Mouse (Mus musculus) CH12.LX (cell line): ENCODE results near the gene Plekhm1. TPM values are rescaled to one million over a fixed set of nuclear protein-coding genes. Genes with fewer than 3 reads are reported as not detected.

ENCODE experiments used
- DNase-seq: peaks from one replicate; pipeline ENCODE4 v3.0.0-alpha.2; 2013; ENCODE audit errors: extremely low read depth
- H3K27ac ChIP-seq: 2 replicates; pipeline ENCODE4 v1.5.1; 2012; ENCODE audit warnings: low read depth, mild to moderate bottlenecking, control low read depth, moderate library complexity; ENCODE audit not compliant: insufficient read depth
- H3K27me3 ChIP-seq: replicated peaks from 2 replicates; pipeline ENCODE3; 2012; ENCODE audit warnings: inconsistent platforms
- H3K36me3 ChIP-seq, 2 experiments: replicated peaks in 1 of 2; 2 replicates each; pipeline versions ENCODE3 to v1.6.1; 2012; ENCODE audit warnings: inconsistent platforms in 1 of 2, low read length in 1 of 2, mild to moderate bottlenecking in 1 of 2, mixed read lengths in 1 of 2, moderate library complexity in 1 of 2; ENCODE audit not compliant: control insufficient read depth in 1 of 2, insufficient read depth in 1 of 2
- H3K4me1 ChIP-seq, 2 experiments: 2 replicates each; pipeline ENCODE4 v1.6.1; 2012; ENCODE audit warnings: inconsistent platforms in 1 of 2, moderate library complexity in 1 of 2; ENCODE audit not compliant: insufficient read depth in 2 of 2, control insufficient read depth in 1 of 2
- H3K4me2 ChIP-seq: 2 replicates; pipeline ENCODE4 v1.6.1; 2012; ENCODE audit warnings: low read depth, mild to moderate bottlenecking, control low read depth; ENCODE audit not compliant: poor library complexity, insufficient read depth, severe bottlenecking
- H3K4me3 ChIP-seq, 3 experiments: fragments of 150-350 bp in 1 of 3; sonication (generic) in 1 of 3; replicated peaks in 1 of 3; 2 replicates each; pipeline versions ENCODE3 to v1.5.1; 2011 to 2012; ENCODE audit warnings: low read depth in 2 of 3, low read length in 2 of 3, mild to moderate bottlenecking in 2 of 3, moderate library complexity in 2 of 3, control low read depth in 1 of 3, improper control_type of control experiment in 1 of 3, inconsistent platforms in 1 of 3, mixed read lengths in 1 of 3; ENCODE audit not compliant: poor library complexity in 1 of 3
- H3K79me2 ChIP-seq: replicated peaks from 2 replicates; pipeline ENCODE4 v1.6.1; 2012; ENCODE audit warnings: mild to moderate bottlenecking, moderate library complexity; ENCODE audit not compliant: control insufficient read depth, poor library complexity, insufficient read depth, severe bottlenecking; ENCODE audit errors: extremely low read depth
- H3K9ac ChIP-seq: 2 replicates; pipeline ENCODE4 v1.6.1; 2012; ENCODE audit warnings: low read depth, mild to moderate bottlenecking, control low read depth, moderate library complexity; ENCODE audit not compliant: insufficient read depth
- H3K9me3 ChIP-seq: replicated peaks from 2 replicates; pipeline ENCODE3; 2012; ENCODE audit warnings: low read length, inconsistent platforms, mixed read lengths
- CHD2 ChIP-seq: IDR thresholded peaks from 2 replicates; pipeline ENCODE4 v1.6.1; 2011; ENCODE audit warnings: low read length, improper control_type of control experiment
- CTCF ChIP-seq, 2 experiments: IDR thresholded peaks in 1 of 2; conservative IDR thresholded peaks in 1 of 2; 2 replicates each; pipeline ENCODE4 v1.5.1; 2011 to 2012; ENCODE audit warnings: low read depth in 2 of 2, low read length in 2 of 2, improper control_type of control experiment in 1 of 2, inconsistent platforms in 1 of 2, mild to moderate bottlenecking in 1 of 2, moderate library complexity in 1 of 2
- E2F4 ChIP-seq: IDR thresholded peaks from 2 replicates; pipeline ENCODE4 v1.6.1; 2011; ENCODE audit warnings: low read depth, low read length, improper control_type of control experiment; ENCODE audit not compliant: insufficient replicate concordance
- ETS1 ChIP-seq: conservative IDR thresholded peaks from 2 replicates; pipeline ENCODE4 v1.6.1; 2012; ENCODE audit warnings: low read depth, mild to moderate bottlenecking, inconsistent platforms, low read length, improper control_type of control experiment, moderate library complexity
- GABPA ChIP-seq: IDR thresholded peaks from 2 replicates; pipeline ENCODE4 v1.6.1; 2012; ENCODE audit warnings: low read depth, low read length, improper control_type of control experiment, inconsistent platforms; ENCODE audit not compliant: insufficient replicate concordance
- HCFC1 ChIP-seq: IDR thresholded peaks from 2 replicates; pipeline ENCODE4 v1.6.1; 2012; ENCODE audit warnings: low read depth, mild to moderate bottlenecking, inconsistent platforms, low read length, improper control_type of control experiment
- IRF4 ChIP-seq: IDR thresholded peaks from 2 replicates; pipeline ENCODE4 v1.6.1; 2014; ENCODE audit warnings: low read depth, mild to moderate bottlenecking, inconsistent platforms, low read length, improper control_type of control experiment
- JUN ChIP-seq: IDR thresholded peaks from 2 replicates; pipeline ENCODE4 v1.6.1; 2011; ENCODE audit warnings: low read depth, mild to moderate bottlenecking, low read length, improper control_type of control experiment, moderate library complexity; ENCODE audit not compliant: insufficient read depth
- MAFK ChIP-seq: IDR thresholded peaks from 2 replicates; pipeline ENCODE4 v1.6.1; 2011; ENCODE audit warnings: low read length, improper control_type of control experiment; ENCODE audit not compliant: insufficient replicate concordance
- MAX ChIP-seq: IDR thresholded peaks from 2 replicates; pipeline ENCODE4 v1.6.1; 2011; ENCODE audit warnings: low read length, improper control_type of control experiment
- MAZ ChIP-seq: IDR thresholded peaks from 2 replicates; pipeline ENCODE4 v1.6.1; 2012; ENCODE audit warnings: low read depth, mild to moderate bottlenecking, inconsistent platforms, low read length, improper control_type of control experiment, moderate library complexity
- MEF2A ChIP-seq: IDR thresholded peaks from 2 replicates; pipeline ENCODE4 v1.6.1; 2014; ENCODE audit warnings: low read depth, mild to moderate bottlenecking, inconsistent platforms, low read length, improper control_type of control experiment, borderline replicate concordance
- MXI1 ChIP-seq: IDR thresholded peaks from 2 replicates; pipeline ENCODE4 v1.6.1; 2011; ENCODE audit warnings: mild to moderate bottlenecking, low read depth, low read length, improper control_type of control experiment
- MYC ChIP-seq: IDR thresholded peaks from 2 replicates; pipeline ENCODE4 v1.6.1; 2011; ENCODE audit warnings: low read depth, mild to moderate bottlenecking, improper control_type of control experiment, low read length
- NELFE ChIP-seq: IDR thresholded peaks from 2 replicates; pipeline ENCODE4 v1.6.1; 2011; ENCODE audit warnings: low read depth, low read length, improper control_type of control experiment
- NRF1 ChIP-seq: IDR thresholded peaks from 2 replicates; pipeline ENCODE4 v1.6.1; 2014; ENCODE audit warnings: low read depth, mild to moderate bottlenecking, inconsistent platforms, low read length, improper control_type of control experiment, moderate library complexity
- PAX5 ChIP-seq: IDR thresholded peaks from 2 replicates; pipeline ENCODE4 v1.6.1; 2012; ENCODE audit warnings: low read length, inconsistent platforms, mixed read lengths
- POLR2A ChIP-seq: IDR thresholded peaks from 2 replicates; pipeline ENCODE4 v1.6.1; 2011; ENCODE audit warnings: low read depth, mild to moderate bottlenecking, improper control_type of control experiment, low read length
- RAD21 ChIP-seq: IDR thresholded peaks from 2 replicates; pipeline ENCODE4 v1.6.1; 2011; ENCODE audit warnings: low read depth, mild to moderate bottlenecking, low read length, improper control_type of control experiment, moderate library complexity
- SMC3 ChIP-seq: IDR thresholded peaks from 2 replicates; pipeline ENCODE4 v1.6.1; 2011; ENCODE audit warnings: low read depth, low read length, improper control_type of control experiment
- TBP ChIP-seq: conservative IDR thresholded peaks from 2 replicates; pipeline ENCODE4 v1.6.1; 2011; ENCODE audit warnings: low read depth, low read length, improper control_type of control experiment
- TCF12 ChIP-seq: IDR thresholded peaks from 2 replicates; pipeline ENCODE4 v1.6.1; 2014; ENCODE audit warnings: low read depth, mild to moderate bottlenecking, inconsistent platforms, low read length, improper control_type of control experiment
- UBTF ChIP-seq: IDR thresholded peaks from 2 replicates; pipeline ENCODE4 v1.6.1; 2012; ENCODE audit warnings: low read depth, mild to moderate bottlenecking, inconsistent platforms, low read length, improper control_type of control experiment, moderate library complexity
- USF1 ChIP-seq: IDR thresholded peaks from 2 replicates; pipeline ENCODE4 v1.6.1; 2014; ENCODE audit warnings: low read depth, mild to moderate bottlenecking, inconsistent platforms, low read length, improper control_type of control experiment
- USF2 ChIP-seq: conservative IDR thresholded peaks from 2 replicates; pipeline ENCODE4 v1.6.1; 2011; ENCODE audit warnings: low read depth, low read length, improper control_type of control experiment
- ZKSCAN1 ChIP-seq: IDR thresholded peaks from 2 replicates; pipeline ENCODE4 v1.6.1; 2012; ENCODE audit warnings: low read depth, inconsistent platforms, low read length, improper control_type of control experiment, borderline replicate concordance
- ZMIZ1 ChIP-seq: IDR thresholded peaks from 2 replicates; pipeline ENCODE4 v1.6.1; 2012; ENCODE audit warnings: low read depth, mild to moderate bottlenecking, inconsistent platforms, low read length, improper control_type of control experiment
- ZNF384 ChIP-seq: IDR thresholded peaks from 2 replicates; pipeline ENCODE4 v1.6.1; 2012; ENCODE audit warnings: low read depth, low read length, improper control_type of control experiment, inconsistent platforms
- dilution Hi-C: fragments of 300-500 bp; cut with MboI; formaldehyde crosslinking; loops from 2 replicates; pipeline ENCODE4 v1.14.3; 2020; ENCODE audit warnings: low sequenced_read_pairs; ENCODE audit not compliant: extremely low pct_unique_long_range_greater_than_20kb, extremely low pct_ligation_motif_present
- in situ Hi-C: fragments of 300-500 bp; cut with MboI; formaldehyde crosslinking; loops from 3 replicates; pipeline ENCODE4 v1.14.3; 2019; ENCODE audit warnings: low sequenced_read_pairs, low pct_ligation_motif_present, low pct_unique_long_range_greater_than_20kb, mixed read lengths
- polyA plus RNA-seq: library from polyadenylated mRNA; unstranded; fragments of >175 nt; gene quantifications from 2 replicates; pipeline ENCODE4 v1.2.1, GENCODE M21; 2012; ENCODE audit warnings: low read depth; ENCODE audit not compliant: insufficient read length
- total RNA-seq, 2 experiments: library from RNA; depleted of rRNA; stranded (reverse); fragments of 300-350 nt in 1 of 2; fragments of >200 nt in 1 of 2; gene quantifications; 2 replicates each; pipeline ENCODE4 v1.2.3; 2012 to 2014

The Plekhm1 gene
- total and polyA plus RNA-seq, 3 experiments: 3.5 to 23.2 (median 5.3) TPM

DNA sequence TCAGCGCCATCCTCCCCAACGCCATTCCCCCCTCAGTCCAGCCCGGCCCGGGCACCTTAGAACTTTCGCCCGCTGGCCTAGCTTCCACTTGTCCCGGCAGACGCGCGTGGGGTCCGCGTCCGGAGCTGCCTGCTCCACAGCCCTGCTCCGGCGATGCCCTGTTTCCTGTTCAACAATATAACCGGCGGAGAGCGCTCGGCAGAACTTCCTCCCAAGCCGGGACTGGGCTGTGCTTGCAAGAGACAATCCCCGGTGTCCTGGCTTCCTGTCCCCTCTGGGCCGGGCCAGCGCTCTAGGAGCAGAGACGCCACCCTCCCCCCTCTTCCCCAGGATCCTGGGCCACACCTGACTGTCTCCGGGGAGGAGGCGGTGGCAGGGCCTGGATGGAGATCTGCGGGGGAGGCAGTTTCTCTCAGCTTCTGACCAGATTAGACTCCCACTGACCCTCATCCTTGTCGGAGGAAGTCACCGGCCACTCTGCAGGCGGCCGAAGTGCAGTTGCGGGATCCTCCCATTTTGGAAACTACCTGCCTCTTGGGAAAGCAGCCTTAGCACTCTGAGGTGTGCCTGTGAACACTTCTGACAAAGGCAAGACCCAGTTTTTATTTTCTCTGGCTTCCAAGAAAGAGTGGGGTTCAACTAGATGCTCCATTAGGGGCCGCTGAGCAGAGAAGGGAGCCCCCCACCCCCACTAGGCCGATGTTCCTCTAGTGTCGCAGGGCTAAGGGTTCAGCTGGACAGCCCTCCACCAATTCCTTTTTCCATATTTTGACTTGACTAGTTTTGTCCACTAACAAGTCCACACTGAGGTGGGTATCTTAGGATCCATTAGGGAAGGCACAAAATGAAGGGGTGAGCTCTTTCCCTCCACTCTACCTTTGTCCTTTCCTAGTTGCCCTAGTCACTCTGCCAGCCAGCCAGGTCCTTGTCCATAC is 49.0 kb downstream of the Plekhm1 start, which contains the start of gene Arhgap27:
Gene Arhgap27 (minus strand): TSS at position 479 of the 935 bp plus-strand sequence.
- no peak within 1 kb of the TSS for H3K27ac ChIP-seq
- no peak within 1 kb of the TSS for H3K4me2 ChIP-seq
- dilution Hi-C loops (no loop called here), in situ Hi-C loops (no loop called here)
- no peaks in the 10 kb centered on the region for H3K27me3 ChIP-seq
- peaks cover 39% of the 10 kb centered on the region for H3K9me3 ChIP-seq
- H3K36me3 ChIP-seq: peaks cover 40 to 94% of the 10 kb centered on the region in 2 experiments
- no peak for DNase-seq
- no peak within 1 kb of the TSS for H3K9ac ChIP-seq
- no peak within 1 kb of the TSS for H3K4me3 ChIP-seq
- peaks cover 0 to 27% of the 10 kb centered on the region in 2 experiments; a peak in 2 of 4 replicates for H3K4me1 ChIP-seq
- no peaks in the 10 kb centered on the region for H3K79me2 ChIP-seq
- TF ChIP-seq NRF1 (no peak), E2F4 (no peak), POLR2A (no peak), TBP (no peak), ZNF384 (no peak), MEF2A (no peak), MXI1 (no peak), ZMIZ1 (no peak), JUN (no peak), CHD2 (no peak), RAD21 (no peak), IRF4 (no peak), MAZ (no peak), USF2 (no peak), PAX5 (no peak)

DNA sequence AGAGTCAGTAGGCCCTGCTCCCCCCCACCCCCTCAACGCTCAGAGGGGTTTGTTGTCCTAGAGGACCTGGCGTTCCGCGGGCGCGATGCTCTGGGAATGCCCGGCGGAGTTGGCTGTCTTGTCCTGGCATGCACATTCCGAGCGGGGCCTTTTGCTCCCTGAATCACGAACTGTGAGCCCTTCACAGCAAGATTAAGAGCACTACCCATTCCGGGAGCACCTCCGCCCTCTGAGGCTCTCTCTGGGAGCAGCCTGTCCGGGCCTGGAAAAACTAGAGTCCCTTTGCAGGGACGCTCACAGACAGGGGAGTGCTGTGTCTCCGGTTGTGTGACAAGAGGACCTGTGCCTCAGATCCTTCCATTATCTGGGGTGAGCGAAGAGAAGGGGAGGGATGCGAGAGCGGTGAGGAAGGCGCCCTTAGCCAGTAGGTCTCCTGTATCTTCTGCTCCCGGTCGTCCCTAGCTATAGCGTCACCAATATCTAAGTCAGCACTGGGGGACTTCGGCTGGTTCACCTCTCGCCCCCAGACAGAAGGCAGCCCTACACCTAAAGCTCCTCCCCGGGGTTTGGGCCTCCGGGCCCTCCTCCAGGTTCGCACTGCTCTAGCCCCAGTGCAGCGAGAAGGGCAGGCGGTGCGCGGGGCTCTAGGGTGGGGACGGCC is 49.8 kb downstream of the Plekhm1 start:
- H3K27me3 ChIP-seq: no peaks in the 10 kb centered on the region
- H3K9me3 ChIP-seq: peaks cover 39% of the 10 kb centered on the region
- H3K36me3 ChIP-seq: peaks cover 33 to 93% of the 10 kb centered on the region in 2 experiments
- no peak for DNase-seq
- no peaks in the 10 kb centered on the region for H3K79me2 ChIP-seq
- no peak for TF ChIP-seq TBP
- TF ChIP-seq ZMIZ1: no peak
- no peak for TF ChIP-seq TCF12
- TF ChIP-seq USF1: no peak
- no peak for TF ChIP-seq UBTF
- TF ChIP-seq ETS1: no peak
- TF ChIP-seq HCFC1: no peak
- TF ChIP-seq IRF4: no peak
- no peak for TF ChIP-seq MAFK
- no peak for TF ChIP-seq NELFE
- no peak for TF ChIP-seq GABPA
- no peak for TF ChIP-seq SMC3
- no peak for TF ChIP-seq CTCF (conservative IDR thresholded peaks at IDR 0.05 in 1 of 2, IDR thresholded peaks at IDR 0.05 in 1 of 2; ENCODE audit: low read depth in 2 of 2, low read length in 2 of 2)
- no peak for TF ChIP-seq RAD21
- no peak for TF ChIP-seq MAX
- no peak for TF ChIP-seq MAZ
- TF ChIP-seq MYC: no peak
- TF ChIP-seq ZKSCAN1: no peak
- no peak for TF ChIP-seq E2F4
- H3K4me1 ChIP-seq: peaks cover 2 to 26% of the 10 kb centered on the region in 2 experiments; a peak in 3 of 4 replicates
- no peak overlapping the region for H3K27ac ChIP-seq
- no peak overlapping the region for H3K9ac ChIP-seq
- dilution Hi-C loops (no loop called here), in situ Hi-C loops (no loop called here)
- H3K4me2 ChIP-seq: no peak overlapping the region
- no peak overlapping the region for H3K4me3 ChIP-seq
